Mouse (Mus musculus) heart, embryonic 16.5 days (tissue): Measurements from ENCODE around the gene Zbtb20. TPM values are rescaled to one million over a fixed set of nuclear protein-coding genes. Genes with fewer than 3 reads are reported as not detected.

ENCODE experiments used
- ATAC-seq: fragments of 200-750 bp; cut with Nextera tagmentation; replicated peaks from 2 replicates; pipeline ENCODE4 v1.8.0; 2017; ENCODE audit warnings: moderate number of reproducible peaks; ENCODE audit not compliant: insufficient read depth, low FRiP score; ENCODE audit errors: extremely low read depth
- H3K27ac ChIP-seq: fragments of 300-500 bp; sonication (generic); 2 replicates; pipeline ENCODE4 v1.5.1; 2014; ENCODE audit warnings: mild to moderate bottlenecking, low read length, control low read depth, moderate library complexity
- H3K27me3 ChIP-seq: fragments of 300-500 bp; sonication (generic); 2 replicates; pipeline ENCODE4 v1.6.1; 2014; ENCODE audit warnings: low read length, mixed read lengths; ENCODE audit not compliant: control insufficient read depth, insufficient read depth
- H3K36me3 ChIP-seq: fragments of 300-500 bp; sonication (generic); 2 replicates; pipeline ENCODE4 v1.6.1; 2014; ENCODE audit not compliant: control insufficient read depth, insufficient read depth
- H3K4me1 ChIP-seq: fragments of 300-500 bp; sonication (generic); 2 replicates; pipeline ENCODE4 v1.6.1; 2014; ENCODE audit warnings: low read length, mixed read lengths; ENCODE audit not compliant: control insufficient read depth, insufficient read depth
- H3K4me2 ChIP-seq: fragments of 300-500 bp; sonication (generic); 2 replicates; pipeline ENCODE4 v1.6.1; 2014; ENCODE audit warnings: low read depth, mild to moderate bottlenecking, control low read depth, low read length
- H3K4me3 ChIP-seq: fragments of 300-500 bp; sonication (generic); 2 replicates; pipeline ENCODE4 v1.5.1; 2014; ENCODE audit warnings: mild to moderate bottlenecking, control low read depth, low read length
- H3K9ac ChIP-seq: fragments of 300-500 bp; sonication (generic); 2 replicates; pipeline ENCODE4 v1.6.1; 2014; ENCODE audit warnings: low read length, control low read depth
- H3K9me3 ChIP-seq: fragments of 300-500 bp; sonication (generic); replicated peaks from 2 replicates; pipeline ENCODE4 v1.6.1; 2016; ENCODE audit warnings: low read length; ENCODE audit not compliant: control insufficient read depth
- WGBS: fragments of 180-500 bp; shearing (Covaris S2); extraction: QIAGEN DNeasy Blood & Tissue Kit; methylation state at CpG from one replicate; pipeline ENCODE4 v1.1.7; 2014; 5-methylcytosine and 5-hydroxymethylcytosine counted together
- polyA plus RNA-seq: library from polyadenylated mRNA; unstranded; fragments of >200 nt; fragmentation: Nextera tagmentation; extraction: Ambion mirVana; gene quantifications from 2 replicates; pipeline ENCODE4 v1.2.1, GENCODE M21; 2015

The Zbtb20 gene
- polyA plus RNA-seq, 1 experiment from 2014 or later: 45.2 TPM

DNA sequence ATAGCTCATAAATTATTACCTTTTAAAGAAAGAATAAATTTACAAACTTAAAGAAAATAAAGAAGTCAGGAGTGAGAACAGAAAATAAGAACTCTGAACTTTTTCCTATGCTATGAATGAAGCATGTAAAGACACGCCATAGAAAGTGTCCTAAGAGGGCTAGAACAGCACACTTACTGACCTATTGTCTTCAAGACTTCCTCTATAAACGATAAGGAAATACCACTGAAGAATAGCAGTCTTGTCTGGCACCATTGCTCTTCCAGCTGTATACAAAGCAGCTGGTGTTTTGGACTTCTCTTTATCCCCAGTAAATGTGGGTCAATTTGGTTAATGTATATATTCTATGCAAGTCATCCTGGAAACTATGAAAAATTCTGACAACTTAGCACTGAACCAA, 544.2 kb downstream of the Zbtb20 start:
- H3K27ac ChIP-seq: no peak overlapping the region
- 52% methylated on average over 2 of the region's 2 CpGs for WGBS
- no peak overlapping the region for H3K9ac ChIP-seq
- H3K27me3 ChIP-seq: no peaks in the 10 kb centered on the region
- no peak overlapping the region for H3K4me2 ChIP-seq
- no peak; the same call in 1 of the 2 replicates for ATAC-seq
- H3K4me3 ChIP-seq: no peak overlapping the region
- no peaks in the 10 kb centered on the region for H3K9me3 ChIP-seq
- H3K36me3 ChIP-seq: no peaks in the 10 kb centered on the region
- H3K4me1 ChIP-seq: no peaks in the 10 kb centered on the region

DNA sequence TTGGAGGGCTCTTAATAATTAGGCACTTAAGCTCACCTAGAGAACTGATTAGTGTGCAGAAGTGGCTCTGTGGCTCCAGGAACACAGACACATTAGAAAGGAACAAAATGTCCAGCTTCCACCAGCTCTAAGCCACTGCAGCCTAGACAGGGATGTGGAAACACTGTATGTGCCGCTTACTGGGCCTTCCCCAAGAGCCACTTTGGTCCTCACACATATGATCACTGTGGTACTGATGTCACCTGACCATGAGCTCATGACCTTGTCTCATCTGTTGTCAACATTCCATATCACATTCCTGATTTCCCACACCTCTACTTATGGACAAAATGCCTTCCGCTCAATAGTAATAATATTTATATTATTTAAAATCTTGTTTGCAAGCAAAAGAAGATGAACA, 553.3 kb downstream of the Zbtb20 start:
- Histone ChIP-seq H3K4me2 (no peak overlapping the region), H3K9me3 (no peaks in the 10 kb centered on the region), H3K4me3 (no peak overlapping the region), H3K4me1 (0 out of 2 replicates have a peak, but pooled peaks cover 5% of the 10 kb centered on the region), H3K36me3 (no peaks in the 10 kb centered on the region), H3K27me3 (no peaks in the 10 kb centered on the region), H3K27ac (no peak overlapping the region), H3K9ac (no peak overlapping the region)
- WGBS: 83% methylated on average over 2 of the region's 2 CpGs
- ATAC-seq: no peak

DNA sequence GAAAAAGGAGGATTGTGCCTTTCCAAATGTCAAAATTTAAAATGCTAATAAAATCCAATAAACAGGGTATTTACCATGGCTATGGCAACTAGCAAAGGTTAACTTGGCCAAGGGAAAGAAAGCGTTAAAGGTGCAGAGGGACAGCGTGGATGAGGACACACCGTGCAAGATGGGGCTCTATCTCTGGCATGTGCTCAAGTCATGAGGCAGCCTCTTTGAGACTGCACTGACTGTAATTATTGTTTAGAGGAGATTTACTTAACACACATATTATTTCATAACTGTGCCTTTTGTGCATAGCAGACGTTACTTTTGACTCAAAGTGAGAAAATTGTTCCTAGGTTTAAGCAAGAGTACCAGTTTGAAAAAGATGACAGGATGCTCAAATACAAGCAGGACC, 554.3 kb downstream of the Zbtb20 start:
- Histone ChIP-seq H3K27ac (no peak overlapping the region), H3K27me3 (no peaks in the 10 kb centered on the region), H3K9me3 (no peaks in the 10 kb centered on the region), H3K36me3 (no peaks in the 10 kb centered on the region), H3K4me1 (0 out of 2 replicates have a peak, but pooled peaks cover 5% of the 10 kb centered on the region), H3K4me2 (no peak overlapping the region), H3K4me3 (no peak overlapping the region), H3K9ac (no peak overlapping the region)
- WGBS: 64% methylated on average over 4 of the region's 4 CpGs
- no peak for ATAC-seq

DNA sequence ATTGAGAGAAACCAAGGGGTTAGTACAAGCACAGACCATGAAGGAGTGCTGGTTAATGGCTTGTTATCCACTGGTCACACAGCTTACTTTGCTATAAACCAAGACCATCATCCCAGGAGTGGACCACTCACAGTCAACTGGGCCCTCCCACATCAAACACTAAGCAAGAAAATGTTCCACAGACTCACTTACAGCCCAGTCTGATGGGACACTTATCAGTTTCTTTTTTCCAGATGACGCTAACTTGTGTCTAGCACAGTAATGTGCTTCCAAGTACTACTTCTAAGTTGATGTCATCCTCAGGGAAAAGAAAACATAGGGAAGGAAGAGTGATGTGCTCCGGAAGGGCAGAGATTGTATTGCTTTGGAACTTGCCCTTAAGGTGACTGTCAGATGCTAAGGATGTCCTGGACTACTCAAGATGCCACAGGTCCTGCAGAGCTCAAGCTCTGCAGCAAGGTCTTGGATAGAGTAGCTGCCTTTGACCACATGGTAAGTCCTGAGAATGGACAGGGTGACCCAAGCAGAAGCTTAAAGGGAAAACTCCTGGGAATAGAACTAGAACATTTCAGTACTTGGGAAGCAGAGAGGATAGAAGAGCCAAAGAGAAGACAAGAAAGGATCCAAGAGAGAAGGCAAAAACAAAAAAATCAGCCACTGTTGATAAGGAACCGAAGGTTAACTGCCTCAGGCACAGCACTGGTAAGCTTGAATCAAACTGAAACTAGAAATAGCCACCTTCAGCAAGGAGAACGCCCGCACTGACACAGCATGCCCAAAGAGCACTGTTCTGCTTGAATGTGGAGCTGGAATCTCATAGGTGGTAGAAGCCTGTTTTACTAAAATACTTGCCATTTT, 556.1 kb downstream of the Zbtb20 start:
- H3K27ac ChIP-seq: peak overlapping the region; percentile 48
- H3K4me2 ChIP-seq: peak overlapping the region; percentile 40; the same call in 1 of the 2 replicates
- WGBS: 53% methylated on average over 5 of the region's 5 CpGs
- no peak; the same call in 1 of the 2 replicates for ATAC-seq
- H3K9ac ChIP-seq: peak overlapping the region; percentile 40; the same call in 1 of the 2 replicates
- no peaks in the 10 kb centered on the region for H3K9me3 ChIP-seq
- H3K27me3 ChIP-seq: no peaks in the 10 kb centered on the region
- H3K4me1 ChIP-seq: 0 out of 2 replicates have a peak, but pooled peaks cover 5% of the 10 kb centered on the region
- H3K36me3 ChIP-seq: no peaks in the 10 kb centered on the region
- H3K4me3 ChIP-seq: no peak overlapping the region

DNA sequence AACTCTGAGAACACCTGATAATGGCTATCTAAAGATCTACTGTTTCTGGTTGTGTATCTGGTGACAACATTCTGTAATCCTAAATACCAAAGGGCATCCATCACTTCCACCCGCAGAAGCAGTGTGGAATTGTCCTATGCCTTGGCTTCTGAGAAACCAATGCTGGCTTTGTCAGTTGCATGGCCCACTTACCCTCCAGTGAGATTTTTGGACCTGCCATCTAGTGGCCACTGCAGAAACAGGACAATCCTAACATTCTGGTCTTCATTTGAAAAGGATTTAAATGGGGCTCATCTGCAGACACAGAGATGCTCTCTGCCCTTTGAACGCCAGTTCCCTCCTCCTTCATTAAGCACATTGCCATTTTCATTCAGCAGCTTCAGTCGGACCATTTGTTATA, 559.3 kb downstream of the Zbtb20 start:
- Histone ChIP-seq H3K4me3 (no peak overlapping the region), H3K36me3 (no peaks in the 10 kb centered on the region), H3K27me3 (no peaks in the 10 kb centered on the region), H3K9me3 (no peaks in the 10 kb centered on the region), H3K4me1 (0 out of 2 replicates have a peak, but pooled peaks cover 7% of the 10 kb centered on the region), H3K9ac (no peak overlapping the region), H3K4me2 (no peak overlapping the region), H3K27ac (no peak overlapping the region)
- no peak; the same call in 1 of the 2 replicates for ATAC-seq
- WGBS: 56% methylated on average over 3 of the region's 3 CpGs

DNA sequence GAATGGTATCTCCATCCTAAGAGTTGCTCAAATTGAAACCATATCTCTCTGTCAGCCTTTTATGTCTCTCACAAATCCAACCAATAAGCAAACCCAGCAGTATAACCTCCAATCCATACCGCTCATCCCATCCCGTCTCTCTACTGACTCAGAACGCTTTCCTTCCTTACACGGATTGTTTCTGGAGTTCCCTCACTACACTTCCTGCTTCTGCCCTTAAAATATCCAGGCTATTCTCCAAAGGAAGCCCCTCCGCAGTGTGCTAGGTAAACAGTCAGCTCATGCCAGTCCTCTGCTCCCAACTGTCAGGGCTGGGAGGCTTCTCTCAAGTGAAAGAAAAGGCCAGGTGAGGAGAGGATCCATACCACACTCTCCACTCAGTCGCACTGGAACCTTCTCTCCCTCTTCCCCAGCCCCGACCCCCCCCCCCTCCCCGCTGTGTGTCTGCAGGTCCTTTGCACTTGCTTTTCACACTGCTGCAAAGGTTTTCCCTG, 563.2 kb downstream of the Zbtb20 start:
- ATAC-seq: no peak
- H3K4me1 ChIP-seq: peaks cover 8% of the 10 kb centered on the region
- no peak overlapping the region for H3K27ac ChIP-seq
- H3K9ac ChIP-seq: no peak overlapping the region
- WGBS: 62% methylated on average over 8 of the region's 8 CpGs
- no peaks in the 10 kb centered on the region for H3K9me3 ChIP-seq
- no peak overlapping the region for H3K4me3 ChIP-seq
- no peaks in the 10 kb centered on the region for H3K27me3 ChIP-seq
- no peak overlapping the region for H3K4me2 ChIP-seq
- no peaks in the 10 kb centered on the region for H3K36me3 ChIP-seq

DNA sequence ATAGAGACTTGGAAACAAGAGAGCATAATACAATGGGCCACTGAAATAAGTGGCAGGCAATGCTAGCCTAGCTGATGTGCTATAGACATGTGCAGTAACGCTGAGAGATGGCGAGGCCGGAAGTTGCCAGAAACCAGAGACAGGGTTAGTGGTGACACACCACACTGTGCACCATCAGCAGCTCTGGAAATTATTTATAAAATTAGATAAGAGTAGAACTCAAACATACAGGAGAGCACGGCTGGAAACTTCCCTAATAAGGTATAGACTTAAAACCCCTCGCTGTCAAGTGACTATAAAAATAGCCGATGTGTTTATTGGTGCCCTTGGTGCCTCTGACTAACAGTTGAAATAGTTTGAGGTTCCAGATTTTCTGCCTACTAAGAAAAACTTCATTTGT, 565.7 kb downstream of the Zbtb20 start:
- Histone ChIP-seq H3K4me1 (peaks cover 20% of the 10 kb centered on the region), H3K27me3 (no peaks in the 10 kb centered on the region), H3K9me3 (no peaks in the 10 kb centered on the region), H3K27ac (peak overlapping the region; percentile 69), H3K9ac (no peak overlapping the region), H3K4me2 (no peak overlapping the region), H3K4me3 (no peak overlapping the region), H3K36me3 (no peaks in the 10 kb centered on the region)
- 0 out of 2 replicates have a peak, but pooled peaks have one; percentile 63 for ATAC-seq
- 34% methylated on average over 6 of the region's 6 CpGs for WGBS

DNA sequence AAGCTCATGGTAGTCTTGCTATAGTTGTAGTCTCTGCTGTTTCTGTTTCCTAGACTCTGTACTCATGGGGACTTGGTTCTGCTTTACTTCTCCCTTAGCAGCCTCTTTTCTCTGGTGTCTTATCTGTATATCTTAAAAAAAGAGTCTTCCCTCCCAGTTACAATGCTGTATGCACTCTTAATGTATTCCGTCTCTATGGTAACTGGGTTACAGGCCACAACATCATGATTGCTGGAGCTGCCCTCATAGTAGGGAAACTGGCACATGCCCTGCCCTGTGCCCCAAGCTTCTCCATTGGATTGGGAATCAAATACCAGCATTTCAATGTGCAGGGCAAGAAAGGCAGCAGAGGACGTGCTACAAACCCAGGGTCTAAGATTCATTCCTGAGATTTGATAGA, 567.4 kb downstream of the Zbtb20 start:
- no peak overlapping the region for H3K27ac ChIP-seq
- no peaks in the 10 kb centered on the region for H3K9me3 ChIP-seq
- 85% methylated on average over 2 of the region's 2 CpGs for WGBS

More for the DNA sequence above, 567.4 kb downstream of the Zbtb20 start:
- Histone ChIP-seq H3K9ac (no peak overlapping the region), H3K4me2 (no peak overlapping the region), H3K4me1 (peaks cover 20% of the 10 kb centered on the region), H3K36me3 (no peaks in the 10 kb centered on the region), H3K27me3 (no peaks in the 10 kb centered on the region), H3K4me3 (no peak overlapping the region)
- no peak for ATAC-seq
